Mouse (Mus musculus) lung, adult 2 months (tissue): Measurements from ENCODE around the gene Atg101.

Experiments
- CTCF ChIP-seq: fragments of 200-500 bp; IDR thresholded peaks from 2 replicates; pipeline ENCODE4 v1.5.1; 2011; ENCODE audit warnings: mild to moderate bottlenecking, low read length, control low read depth; ENCODE audit not compliant: insufficient read depth
- POLR2A ChIP-seq: fragments of 200-500 bp; IDR thresholded peaks from 2 replicates; pipeline ENCODE4 v1.6.1; 2011; ENCODE audit warnings: low read depth, mild to moderate bottlenecking, control low read depth, low read length, borderline replicate concordance; ENCODE audit errors: extremely low read depth

GRCm38 (mm10) chr15:101338359-101338758 lies 54.3 kb downstream of the Atg101 start:
- TF ChIP-seq CTCF = no peak
- TF ChIP-seq POLR2A = peak; percentile 21; the same call in 1 of the 2 replicates
